Mouse (Mus musculus) hindbrain, embryonic 15.5 days (tissue): ENCODE data around the gene Dqx1. TPM values are rescaled to one million over a fixed set of nuclear protein-coding genes. Genes with fewer than 3 reads are reported as not detected.

Experiments
- ATAC-seq: fragments of 200-750 bp; cut with Nextera tagmentation; 2 replicates; pipeline ENCODE4 v1.8.0; 2017; ENCODE audit warnings: low read depth, moderate number of reproducible peaks, moderate TSS enrichment; ENCODE audit not compliant: low FRiP score
- H3K27ac ChIP-seq: fragments of 300-500 bp; sonication (generic); replicated peaks from 2 replicates; pipeline ENCODE4 v1.5.1; 2015; ENCODE audit warnings: mild to moderate bottlenecking, inconsistent platforms
- H3K27me3 ChIP-seq: fragments of 300-500 bp; sonication (generic); 2 replicates; pipeline ENCODE4 v1.6.1; 2015; ENCODE audit warnings: control low read depth, inconsistent platforms
- H3K36me3 ChIP-seq: fragments of 300-500 bp; sonication (generic); 2 replicates; pipeline ENCODE4 v1.6.1; 2015; ENCODE audit warnings: control low read depth, inconsistent platforms
- H3K4me1 ChIP-seq: fragments of 300-500 bp; sonication (generic); replicated peaks from 2 replicates; pipeline ENCODE4 v1.6.1; 2015; ENCODE audit warnings: control low read depth, inconsistent platforms
- H3K4me2 ChIP-seq: fragments of 300-500 bp; sonication (generic); 2 replicates; pipeline ENCODE4 v1.6.1; 2015; ENCODE audit warnings: moderate library complexity, mild to moderate bottlenecking, inconsistent platforms
- H3K4me3 ChIP-seq: fragments of 300-500 bp; sonication (generic); 2 replicates; pipeline ENCODE4 v1.5.1; 2015; ENCODE audit warnings: mild to moderate bottlenecking, inconsistent platforms
- H3K9ac ChIP-seq: fragments of 300-500 bp; sonication (generic); 2 replicates; pipeline ENCODE4 v1.6.1; 2015; ENCODE audit warnings: inconsistent platforms
- H3K9me3 ChIP-seq: fragments of 300-500 bp; sonication (generic); 2 replicates; pipeline ENCODE4 v1.6.1; 2016; ENCODE audit warnings: control low read depth, inconsistent platforms
- WGBS: fragments of 180-500 bp; shearing (Covaris S2); methylation state at CpG from one replicate; pipeline ENCODE4 v1.1.7; 2015; 5-methylcytosine and 5-hydroxymethylcytosine counted together
- polyA plus RNA-seq: library from polyadenylated mRNA; unstranded; fragments of >200 nt; fragmentation: Nextera tagmentation; extraction: Ambion mirVana; gene quantifications from 2 replicates; pipeline ENCODE4 v1.2.1, GENCODE M21; 2015

Gene Dqx1
- polyA plus RNA-seq, 1 experiment from 2014 or later = 0.62 TPM

DNA sequence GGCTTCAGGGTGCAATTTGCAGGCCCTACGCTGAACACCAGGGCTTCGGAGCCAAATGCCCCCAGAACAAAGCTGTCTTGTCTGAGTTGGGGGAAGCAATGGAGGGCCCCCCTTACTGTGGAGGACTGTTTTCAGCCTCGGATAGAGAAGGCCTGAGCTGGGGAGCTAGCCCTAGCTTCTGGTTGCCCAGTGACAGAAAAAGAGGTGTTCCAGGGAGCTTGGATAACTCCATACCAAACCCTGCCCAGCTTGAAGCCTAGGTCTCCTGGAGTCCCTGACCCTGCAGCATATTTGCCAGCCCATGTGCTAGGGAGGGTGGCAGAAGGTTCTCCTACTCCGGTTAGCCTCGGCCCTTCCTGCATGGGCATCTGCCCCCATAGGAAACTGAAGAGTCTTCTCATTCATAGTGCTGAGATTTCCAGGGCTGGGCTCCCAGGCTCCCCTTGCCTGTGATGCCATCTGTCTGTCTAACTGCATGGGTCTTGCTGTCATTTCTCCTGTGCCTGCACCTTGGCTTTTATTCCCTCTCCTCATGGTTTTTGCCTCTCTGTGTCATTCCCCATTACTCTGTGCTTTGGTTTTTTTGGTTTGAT lies 23.1 kb upstream of the Dqx1 start:
- Histone ChIP-seq H3K9ac (peak overlapping the region; percentile 21; the same call in 1 of the 2 replicates), H3K4me3 (peak overlapping the region; percentile 41), H3K27ac (peak overlapping the region; percentile 50; the same call in 1 of the 2 replicates), H3K4me1 (peaks cover 31% of the 10 kb centered on the region), H3K36me3 (no peaks in the 10 kb centered on the region), H3K4me2 (peak overlapping the region; percentile 79), H3K27me3 (peaks cover 44% of the 10 kb centered on the region), H3K9me3 (no peaks in the 10 kb centered on the region)
- WGBS = 20% methylated on average over 5 of the region's 5 CpGs
- no peak for ATAC-seq

DNA sequence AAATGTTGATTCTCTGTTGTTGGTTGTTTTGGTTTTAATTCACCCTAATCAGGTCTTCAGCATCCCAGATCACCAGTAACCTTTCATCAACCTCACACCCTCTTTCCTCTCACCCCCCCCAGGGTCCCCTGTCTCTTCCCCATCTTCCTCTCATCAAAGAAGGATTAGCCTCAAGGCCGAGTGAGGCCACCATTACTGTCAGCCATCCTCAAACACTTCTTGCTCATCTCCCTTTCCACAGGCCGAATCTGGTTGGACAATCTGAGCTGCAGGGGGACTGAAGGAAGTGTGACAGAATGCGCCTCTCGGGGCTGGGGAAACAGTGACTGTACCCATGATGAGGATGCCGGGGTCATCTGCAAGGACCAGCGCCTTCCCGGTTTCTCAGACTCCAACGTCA lies 20.5 kb upstream of the Dqx1 start:
- peaks cover 29% of the 10 kb centered on the region for H3K4me1 ChIP-seq
- H3K4me3 ChIP-seq = no peak overlapping the region
- H3K4me2 ChIP-seq = no peak overlapping the region
- no peak overlapping the region for H3K27ac ChIP-seq
- ATAC-seq = no peak
- no peaks in the 10 kb centered on the region for H3K36me3 ChIP-seq
- 83% methylated on average over 8 of the region's 8 CpGs for WGBS
- H3K27me3 ChIP-seq = peaks cover 21% of the 10 kb centered on the region
- H3K9ac ChIP-seq = no peak overlapping the region
- H3K9me3 ChIP-seq = no peaks in the 10 kb centered on the region

DNA sequence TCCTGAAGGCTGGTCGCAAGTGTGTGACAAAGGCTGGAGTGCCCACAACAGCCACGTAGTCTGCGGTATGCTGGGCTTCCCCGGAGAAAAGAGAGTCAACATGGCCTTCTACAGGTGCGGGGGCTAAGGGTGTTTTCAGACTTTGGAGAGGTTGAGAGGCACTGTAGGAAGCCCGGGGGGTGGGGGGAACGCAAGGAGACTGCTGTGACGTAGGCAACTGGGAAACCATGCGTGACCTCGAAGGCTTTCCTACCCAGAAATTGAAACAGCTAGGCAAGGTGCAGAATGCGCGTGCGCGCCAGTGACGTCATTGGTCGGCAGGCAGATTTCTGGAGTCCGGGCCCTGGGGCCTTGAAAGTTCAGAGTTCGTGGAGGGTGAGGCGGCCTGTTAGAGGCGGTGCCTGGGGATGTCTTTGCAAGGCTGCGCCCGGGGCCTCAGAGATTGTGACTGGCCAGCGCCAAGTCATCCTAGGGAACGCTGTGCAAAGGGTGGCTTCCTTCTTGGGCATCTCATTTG lies 19.1 kb upstream of the Dqx1 start:
- peak overlapping the region; percentile 21; the same call in 1 of the 2 replicates for H3K9ac ChIP-seq
- no peak overlapping the region for H3K27ac ChIP-seq
- H3K4me2 ChIP-seq = peak overlapping the region; percentile 68
- H3K36me3 ChIP-seq = no peaks in the 10 kb centered on the region
- peak; percentile 65 for ATAC-seq
- H3K4me3 ChIP-seq = peak overlapping the region; percentile 34
- H3K4me1 ChIP-seq = peaks cover 16% of the 10 kb centered on the region
- 11% methylated on average over 24 of the region's 24 CpGs for WGBS
- no peaks in the 10 kb centered on the region for H3K9me3 ChIP-seq
- peaks cover 19% of the 10 kb centered on the region for H3K27me3 ChIP-seq

DNA sequence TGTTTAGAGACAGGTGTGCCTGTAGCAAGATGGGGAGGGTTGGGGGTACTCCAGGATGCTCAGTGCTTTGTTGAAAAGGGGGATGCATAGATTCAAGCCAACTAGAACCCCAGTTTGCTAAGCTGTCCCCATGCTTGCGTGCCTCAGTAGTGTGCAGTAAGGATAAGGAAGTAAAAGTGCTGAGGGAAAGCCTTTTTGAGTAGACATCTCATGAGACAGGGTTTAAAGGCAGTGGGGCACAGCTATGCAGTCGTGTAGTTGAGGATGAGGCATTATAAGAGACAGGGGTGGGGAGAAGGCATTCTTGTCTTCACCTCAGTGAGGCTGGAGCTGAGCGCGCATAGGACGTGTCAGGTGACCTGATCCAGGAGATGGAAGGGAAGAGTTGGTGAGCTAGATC lies 17.0 kb upstream of the Dqx1 start:
- H3K27me3 ChIP-seq = 0 out of 2 replicates have a peak, but pooled peaks cover 5% of the 10 kb centered on the region
- no peaks in the 10 kb centered on the region for H3K36me3 ChIP-seq
- no peak overlapping the region for H3K4me3 ChIP-seq
- H3K4me1 ChIP-seq = peaks cover 10% of the 10 kb centered on the region
- no peak overlapping the region for H3K9ac ChIP-seq
- no peak overlapping the region for H3K4me2 ChIP-seq
- ATAC-seq = no peak
- H3K27ac ChIP-seq = no peak overlapping the region
- no peaks in the 10 kb centered on the region for H3K9me3 ChIP-seq
- WGBS = 70% methylated on average over 5 of the region's 5 CpGs

DNA sequence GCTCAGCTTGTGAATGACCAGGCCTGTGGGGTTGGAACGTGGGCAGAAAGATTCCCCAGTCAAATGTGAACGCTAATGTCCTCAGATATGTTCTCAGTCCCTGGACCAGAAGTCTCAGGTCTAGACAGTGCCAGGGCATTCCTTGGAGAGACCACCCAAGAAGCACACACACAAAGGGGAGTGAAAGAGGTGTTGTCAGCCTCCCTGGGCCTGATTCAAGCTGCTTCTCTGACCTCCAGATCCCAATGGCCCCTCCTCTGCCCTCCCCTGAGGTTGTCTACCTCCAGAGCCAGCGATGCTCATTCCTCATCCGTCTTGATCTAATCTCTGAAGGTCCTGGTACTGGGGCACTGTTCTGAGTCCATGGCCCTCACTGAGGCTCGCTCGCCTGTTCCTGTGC lies 14.1 kb upstream of the Dqx1 start:
- 68% methylated on average over 6 of the region's 6 CpGs for WGBS
- H3K36me3 ChIP-seq = no peaks in the 10 kb centered on the region
- ATAC-seq = no peak
- peaks cover 4% of the 10 kb centered on the region for H3K4me1 ChIP-seq
- H3K4me2 ChIP-seq = no peak overlapping the region
- no peak overlapping the region for H3K27ac ChIP-seq
- H3K4me3 ChIP-seq = no peak overlapping the region
- no peak overlapping the region for H3K9ac ChIP-seq
- no peaks in the 10 kb centered on the region for H3K27me3 ChIP-seq
- no peaks in the 10 kb centered on the region for H3K9me3 ChIP-seq

DNA sequence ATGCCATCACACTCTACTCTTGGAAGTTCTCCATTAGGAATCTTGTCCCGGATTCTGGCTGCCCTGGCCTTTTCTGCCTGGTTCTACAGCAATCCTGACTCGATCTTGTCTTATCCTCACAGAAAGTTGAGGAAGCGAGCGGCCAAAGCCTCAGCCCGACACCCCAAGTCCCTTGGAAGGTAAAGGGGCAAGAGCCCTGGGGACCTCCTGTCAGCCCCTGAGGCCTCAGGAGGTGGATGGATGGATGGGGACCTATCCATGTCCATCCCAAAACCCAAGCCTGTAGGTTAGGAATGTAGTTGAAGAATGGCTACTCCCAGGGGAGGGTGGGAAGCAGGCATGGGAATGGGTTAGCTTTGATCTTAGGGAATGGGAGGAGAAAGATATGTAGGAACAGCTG lies 13.7 kb upstream of the Dqx1 start:
- no peaks in the 10 kb centered on the region for H3K27me3 ChIP-seq
- no peaks in the 10 kb centered on the region for H3K36me3 ChIP-seq
- WGBS = 92% methylated on average over 5 of the region's 5 CpGs
- no peak overlapping the region for H3K27ac ChIP-seq
- no peak overlapping the region for H3K4me3 ChIP-seq
- no peaks in the 10 kb centered on the region for H3K9me3 ChIP-seq
- no peak overlapping the region for H3K4me2 ChIP-seq
- ATAC-seq = no peak
- H3K9ac ChIP-seq = no peak overlapping the region
- H3K4me1 ChIP-seq = no peaks in the 10 kb centered on the region; the same call in 1 of the 2 replicates

DNA sequence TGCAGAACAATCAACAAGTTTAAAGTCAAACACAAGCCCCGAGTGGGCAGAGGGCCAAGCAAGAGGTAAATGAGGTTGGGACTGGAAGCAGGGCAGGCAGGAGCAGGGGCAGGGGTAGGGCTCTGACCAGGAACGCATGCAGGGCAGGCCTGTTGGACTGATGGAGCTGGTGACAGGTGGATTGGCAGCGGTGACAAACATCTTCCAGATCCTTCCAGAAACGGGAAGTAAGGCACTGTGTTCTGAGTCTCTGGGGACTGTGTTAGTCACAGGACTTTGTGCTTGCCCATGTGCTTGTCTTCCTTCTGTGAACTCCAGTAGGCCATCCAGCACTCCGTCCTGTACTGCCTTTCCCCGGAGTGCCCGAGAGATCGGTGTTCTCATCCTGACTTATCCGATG lies 12.9 kb upstream of the Dqx1 start:
- H3K27ac ChIP-seq = no peak overlapping the region
- H3K9me3 ChIP-seq = no peaks in the 10 kb centered on the region
- no peak overlapping the region for H3K4me2 ChIP-seq
- no peak for ATAC-seq
- H3K4me3 ChIP-seq = no peak overlapping the region
- no peaks in the 10 kb centered on the region for H3K4me1 ChIP-seq
- H3K9ac ChIP-seq = no peak overlapping the region
- H3K27me3 ChIP-seq = no peaks in the 10 kb centered on the region
- no peaks in the 10 kb centered on the region for H3K36me3 ChIP-seq
- 84% methylated on average over 9 of the region's 9 CpGs for WGBS

DNA sequence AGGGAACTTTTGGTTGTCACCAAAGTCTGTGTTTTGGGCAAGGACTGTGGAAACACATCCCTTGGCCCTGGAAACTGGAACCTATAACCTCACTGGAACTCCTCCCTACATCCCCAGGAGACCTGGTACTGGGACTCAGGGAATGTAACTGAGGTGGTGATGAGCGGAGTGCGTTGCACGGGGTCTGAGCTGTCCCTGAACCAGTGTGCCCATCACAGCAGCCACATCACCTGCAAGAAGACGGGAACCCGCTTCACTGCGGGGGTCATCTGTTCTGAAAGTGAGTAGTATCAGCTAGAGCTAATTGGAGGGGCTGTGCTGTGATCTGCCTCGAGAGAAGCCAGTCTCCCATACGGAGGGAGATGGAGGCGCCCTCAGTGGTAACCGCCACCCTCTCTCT lies 8.3 kb upstream of the Dqx1 start:
- Histone ChIP-seq H3K4me2 (no peak overlapping the region), H3K27me3 (no peaks in the 10 kb centered on the region), H3K9ac (no peak overlapping the region), H3K36me3 (no peaks in the 10 kb centered on the region), H3K27ac (no peak overlapping the region), H3K4me3 (no peak overlapping the region), H3K9me3 (no peaks in the 10 kb centered on the region), H3K4me1 (peaks cover 17% of the 10 kb centered on the region)
- WGBS = 75% methylated on average over 10 of the region's 10 CpGs
- ATAC-seq = no peak

DNA sequence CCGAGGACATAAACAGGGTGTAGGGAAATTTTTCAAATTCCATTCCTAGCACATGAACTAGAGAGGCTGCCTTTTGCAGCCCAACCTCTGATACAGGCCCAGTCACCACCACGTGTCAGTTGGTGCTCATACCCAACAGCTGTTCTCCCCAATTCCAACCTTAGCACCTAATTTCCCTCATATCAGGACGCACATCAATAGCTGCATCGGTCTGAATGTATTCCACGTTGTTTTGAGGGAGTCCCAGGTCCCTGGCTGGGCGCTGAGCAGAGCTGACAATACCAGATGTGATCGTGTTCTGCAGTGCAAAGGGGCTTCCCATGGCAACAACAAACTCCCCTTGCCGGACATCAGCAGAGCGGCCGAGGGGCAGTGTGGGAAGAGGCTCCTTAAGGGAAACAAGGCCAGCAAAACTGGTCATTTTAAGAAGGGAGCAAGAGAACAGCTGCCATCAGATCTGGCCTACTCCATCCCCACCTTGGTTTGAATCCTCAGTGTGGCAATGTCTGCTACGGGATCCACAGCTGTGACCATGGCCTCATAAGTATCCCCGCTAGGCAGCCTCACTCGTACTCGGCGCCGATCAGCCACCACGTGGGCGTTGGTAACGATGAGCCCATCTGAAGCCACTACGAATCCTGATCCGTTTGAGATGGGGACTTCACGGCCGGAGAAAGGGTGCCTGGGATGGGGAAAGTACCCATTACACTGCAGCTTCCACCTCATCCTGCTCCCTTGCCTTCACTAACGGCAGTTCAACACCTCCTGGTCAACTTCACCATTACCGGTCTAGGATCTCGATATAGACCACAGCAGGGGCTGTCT lies 4.3 kb upstream of the Dqx1 start:
- peaks cover 14% of the 10 kb centered on the region for H3K36me3 ChIP-seq
- no peak for ATAC-seq
- peak overlapping the region; percentile 87 for H3K27ac ChIP-seq
- no peaks in the 10 kb centered on the region for H3K27me3 ChIP-seq
- peak overlapping the region; percentile 78 for H3K4me3 ChIP-seq
- H3K9me3 ChIP-seq = no peaks in the 10 kb centered on the region
- WGBS = 2% methylated on average over 26 of the region's 26 CpGs
- peak overlapping the region; percentile 92 for H3K4me2 ChIP-seq
- H3K9ac ChIP-seq = peak overlapping the region; percentile 86
- H3K4me1 ChIP-seq = peaks cover 29% of the 10 kb centered on the region

DNA sequence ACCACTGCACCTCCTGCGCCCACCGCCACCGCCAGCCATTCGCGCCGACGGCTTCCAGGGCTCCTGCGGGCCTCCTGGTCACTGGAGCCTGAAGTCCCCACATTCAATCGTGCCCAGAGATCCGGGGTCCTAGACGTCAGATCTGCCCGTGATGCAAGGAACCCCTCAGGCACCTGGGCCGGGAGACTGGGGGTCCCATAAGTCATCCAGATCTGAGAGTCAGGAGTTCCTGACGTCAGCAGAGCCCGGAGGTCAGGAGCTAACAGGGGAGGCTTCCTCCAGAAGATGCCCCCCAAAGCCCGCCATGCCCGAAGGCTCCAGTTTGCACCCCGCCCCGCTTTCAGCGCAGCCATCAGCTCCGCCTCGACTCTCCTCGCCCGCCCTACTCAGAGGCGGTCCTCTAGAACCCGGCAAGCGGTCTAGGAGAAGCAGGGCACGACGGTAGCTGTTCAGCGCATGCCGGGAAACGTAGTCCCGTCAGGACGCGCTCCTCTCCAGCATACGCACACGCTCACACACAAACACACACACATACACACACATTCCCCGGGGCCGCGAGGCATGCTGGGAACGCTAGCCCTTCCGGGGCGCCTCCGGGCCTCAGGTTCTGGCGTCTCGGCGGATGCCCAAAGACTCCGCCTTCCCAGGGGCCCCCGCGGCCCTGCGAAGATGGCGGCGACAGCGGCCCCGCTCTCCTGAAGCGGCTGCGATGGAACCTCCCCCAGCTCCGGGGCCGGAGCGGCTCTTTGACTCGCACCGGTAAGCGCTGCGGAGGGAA lies 3.4 kb upstream of the Dqx1 start, which contains the start of gene Aup1:
Gene Aup1, plus strand, starts transcription at position 448 of the 778 bp plus-strand sequence.
- peaks cover 14% of the 10 kb centered on the region for H3K36me3 ChIP-seq
- peaks cover 29% of the 10 kb centered on the region for H3K4me1 ChIP-seq
- no peaks in the 10 kb centered on the region for H3K9me3 ChIP-seq
- peak within 1 kb of the TSS; percentile 78 for H3K4me3 ChIP-seq
- ATAC-seq = peak; percentile 98
- under 1% methylated on average over 64 of the region's 64 CpGs for WGBS
- H3K27me3 ChIP-seq = no peaks in the 10 kb centered on the region
- peak within 1 kb of the TSS; percentile 87 for H3K27ac ChIP-seq
- peak within 1 kb of the TSS; percentile 92 for H3K4me2 ChIP-seq
- H3K9ac ChIP-seq = peak within 1 kb of the TSS; percentile 86

DNA sequence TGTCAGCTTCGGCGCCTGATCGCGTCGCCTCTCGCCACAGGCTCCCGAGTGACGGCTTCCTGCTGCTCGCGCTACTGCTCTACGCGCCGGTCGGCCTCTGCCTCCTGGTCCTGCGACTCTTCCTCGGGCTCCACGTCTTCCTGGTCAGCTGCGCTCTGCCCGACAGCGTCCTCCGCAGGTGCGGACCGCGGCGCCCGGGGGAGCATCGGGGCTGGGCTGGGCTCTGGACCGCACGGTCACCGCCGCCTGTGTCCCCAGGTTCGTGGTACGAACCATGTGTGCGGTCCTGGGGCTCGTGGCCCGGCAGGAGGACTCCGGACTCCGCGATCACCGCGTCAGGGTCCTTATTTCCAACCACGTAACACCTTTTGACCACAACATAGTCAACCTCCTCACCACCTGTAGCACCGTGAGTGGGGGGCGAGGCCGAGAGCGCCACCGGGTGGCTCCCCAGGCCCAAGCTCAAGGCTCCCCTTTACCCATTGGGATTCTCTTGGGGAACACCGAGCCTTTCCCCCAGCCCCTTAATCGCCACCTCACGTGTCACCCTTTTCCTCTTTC lies 2.7 kb upstream of the Dqx1 start, which contains the start of gene Htra2:
Gene Htra2, minus strand, starts transcription at position 403 of the 561 bp plus-strand sequence.
- H3K9me3 ChIP-seq = no peaks in the 10 kb centered on the region
- peak within 1 kb of the TSS; percentile 78 for H3K4me3 ChIP-seq
- peak within 1 kb of the TSS; percentile 92 for H3K4me2 ChIP-seq
- under 1% methylated on average over 50 of the region's 50 CpGs for WGBS
- H3K9ac ChIP-seq = peak within 1 kb of the TSS; percentile 86
- H3K27ac ChIP-seq = peak within 1 kb of the TSS; percentile 87
- peaks cover 29% of the 10 kb centered on the region for H3K4me1 ChIP-seq
- peak; percentile 17; the same call in 1 of the 2 replicates for ATAC-seq
- H3K27me3 ChIP-seq = no peaks in the 10 kb centered on the region
- H3K36me3 ChIP-seq = peaks cover 14% of the 10 kb centered on the region
